In genomic region chr16:49948287-49948686, GRCm38 (mm10) we compare ENCODE assay signal across 26 mouse cellular contexts.
DNase-seq lines count a peak whose midpoint lies in the region; ATAC-seq and TF ChIP-seq lines count a peak whose summit lies in the region.
"Had no signal": no experiment of that assay in that cellular context is flagged by ENCODE, and none has a peak within 500 bp of the region (broad histone marks: within the 10 kb centered on the region; RNA-seq: fewer than 3 reads in every experiment).

No protein-coding gene starts in this region.

- TF ChIP-seq EP300 in CH12.LX (IDR thresholded peaks at IDR 0.05; ENCODE audit: low read length), result no peak

- H3K4me2 ChIP-seq in kidney, embryonic 15.5 days, result no peak overlapping the region
- no peak overlapping the region for H3K4me2 ChIP-seq in kidney, embryonic 14.5 days (replicated peaks; ENCODE audit: low read depth, low read length)
- no peak overlapping the region for H3K4me2 ChIP-seq in CH12.LX (ENCODE audit: insufficient read depth, low read depth, poor library complexity, severe bottlenecking)
- H3K4me2 ChIP-seq in intestine, embryonic 15.5 days (replicated peaks), result no peak overlapping the region
- H3K4me2 ChIP-seq in stomach, embryonic 16.5 days (ENCODE audit: low read depth, low read length), result no peak overlapping the region
- H3K4me2 ChIP-seq in midbrain, embryonic 16.5 days (ENCODE audit: low read length), result no peak overlapping the region
- H3K4me2 ChIP-seq: embryonic facial prominence, embryonic 12.5 days; embryonic facial prominence, embryonic 15.5 days; forebrain, embryonic 15.5 days; heart, embryonic 13.5 days; hindbrain, embryonic 14.5 days had no signal

- peaks cover 34% of the 10 kb centered on the region for H3K79me2 ChIP-seq in CH12.LX (replicated peaks; ENCODE audit: control insufficient read depth, extremely low read depth, insufficient read depth, poor library complexity, severe bottlenecking)

- TF ChIP-seq POLR2A in CH12.LX (IDR thresholded peaks at IDR 0.05; ENCODE audit: low read depth, low read length), result no peak; the same call in 1 of the 2 replicates

- no peak for TF ChIP-seq CTCF in CH12.LX (conservative IDR thresholded peaks at IDR 0.05 in 1 of 2, IDR thresholded peaks at IDR 0.05 in 1 of 2; ENCODE audit: low read depth in 2 of 2, low read length in 2 of 2)

- WGBS in kidney, embryonic 15.5 days, result 81% methylated on average over 3 of the region's 3 CpGs
- 74% methylated on average over 3 of the region's 3 CpGs for WGBS in kidney, embryonic 14.5 days
- WGBS in intestine, embryonic 15.5 days, result 64% methylated on average over 3 of the region's 3 CpGs
- 82% methylated on average over 3 of the region's 3 CpGs for WGBS in stomach, embryonic 16.5 days
- WGBS in midbrain, embryonic 16.5 days, result 91% methylated on average over 3 of the region's 3 CpGs

- dilution Hi-C loops in CH12.LX (cut with MboI; ENCODE audit: extremely low pct_ligation_motif_present, extremely low pct_unique_long_range_greater_than_20kb, low sequenced_read_pairs), result no loop called here

- H3K36me3 ChIP-seq in kidney, embryonic 15.5 days, result no peaks in the 10 kb centered on the region
- H3K36me3 ChIP-seq in kidney, embryonic 14.5 days (ENCODE audit: control insufficient read depth, insufficient read depth, low read length), result no peaks in the 10 kb centered on the region
- H3K36me3 ChIP-seq in CH12.LX (replicated peaks in 1 of 2; ENCODE audit: control insufficient read depth in 1 of 2, insufficient read depth in 1 of 2, low read length in 1 of 2), result peaks cover 43 to 44% of the 10 kb centered on the region in 2 experiments
- no peaks in the 10 kb centered on the region for H3K36me3 ChIP-seq in intestine, embryonic 15.5 days
- H3K36me3 ChIP-seq in stomach, embryonic 16.5 days (ENCODE audit: control insufficient read depth, insufficient read depth, low read length), result no peaks in the 10 kb centered on the region
- no peaks in the 10 kb centered on the region for H3K36me3 ChIP-seq in midbrain, embryonic 16.5 days (ENCODE audit: control insufficient read depth, insufficient read depth, low read length)
- H3K36me3 ChIP-seq: embryonic facial prominence, embryonic 12.5 days; embryonic facial prominence, embryonic 15.5 days; forebrain, embryonic 15.5 days; heart, embryonic 10.5 days; heart, embryonic 13.5 days had no signal

- no peaks in the 10 kb centered on the region for H3K9me3 ChIP-seq in kidney, embryonic 15.5 days (replicated peaks)
- peaks cover 4% of the 10 kb centered on the region; the same call in 1 of the 2 replicates for H3K9me3 ChIP-seq in kidney, embryonic 14.5 days (ENCODE audit: control insufficient read depth, low read length)
- peaks cover 7% of the 10 kb centered on the region for H3K9me3 ChIP-seq in CH12.LX (replicated peaks; ENCODE audit: low read length)
- H3K9me3 ChIP-seq in intestine, embryonic 15.5 days, result no peaks in the 10 kb centered on the region
- no peaks in the 10 kb centered on the region for H3K9me3 ChIP-seq in stomach, embryonic 16.5 days (replicated peaks; ENCODE audit: control insufficient read depth, low read length)
- no peaks in the 10 kb centered on the region for H3K9me3 ChIP-seq in midbrain, embryonic 16.5 days (replicated peaks; ENCODE audit: control insufficient read depth, low read length, poor library complexity, severe bottlenecking)
- H3K9me3 ChIP-seq: embryonic facial prominence, embryonic 12.5 days; embryonic facial prominence, embryonic 15.5 days; forebrain, embryonic 15.5 days; heart, embryonic 10.5 days; heart, embryonic 13.5 days had no signal

- in situ Hi-C loops in CH12.LX (cut with MboI; ENCODE audit: low pct_ligation_motif_present, low pct_unique_long_range_greater_than_20kb, low sequenced_read_pairs), result no loop called here

- no peak for ATAC-seq in kidney, embryonic 15.5 days (replicated peaks; ENCODE audit: low FRiP score)
- ATAC-seq in kidney, embryonic 14.5 days (ENCODE audit: low FRiP score, low TSS enrichment), result no peak
- ATAC-seq in intestine, embryonic 15.5 days, result peak; percentile 73
- ATAC-seq in stomach, embryonic 16.5 days (ENCODE audit: insufficient read depth, low FRiP score), result no peak
- no peak for ATAC-seq in midbrain, embryonic 16.5 days
- ATAC-seq: activated CD4-positive, CD25-positive, alpha-beta regulatory T cell, adult 4 months; forebrain, embryonic 15.5 days; hindbrain, postnatal 0 days had no signal

- H3K27ac ChIP-seq in kidney, embryonic 15.5 days, result 0 out of 2 replicates have a peak overlapping the region, but pooled peaks have one; percentile 25
- H3K27ac ChIP-seq in kidney, embryonic 14.5 days (ENCODE audit: low read depth, low read length), result no peak overlapping the region
- H3K27ac ChIP-seq in CH12.LX (ENCODE audit: insufficient read depth, low read depth), result peak overlapping the region; percentile 85
- H3K27ac ChIP-seq in intestine, embryonic 15.5 days, result no peak overlapping the region
- H3K27ac ChIP-seq in stomach, embryonic 16.5 days (ENCODE audit: low read length), result 0 out of 2 replicates have a peak overlapping the region, but pooled peaks have one; percentile 10
- no peak overlapping the region for H3K27ac ChIP-seq in midbrain, embryonic 16.5 days (ENCODE audit: low read length)
- H3K27ac ChIP-seq: embryonic facial prominence, embryonic 12.5 days; embryonic facial prominence, embryonic 15.5 days; forebrain, embryonic 15.5 days; heart, adult 2 months; heart, embryonic 10.5 days; heart, embryonic 13.5 days; hindbrain, embryonic 14.5 days; hindbrain, postnatal 0 days had no signal

- H3K4me3 ChIP-seq in kidney, embryonic 15.5 days (replicated peaks), result no peak overlapping the region
- H3K4me3 ChIP-seq in kidney, embryonic 14.5 days (ENCODE audit: low read length), result no peak overlapping the region
- no peak overlapping the region for H3K4me3 ChIP-seq in CH12.LX (replicated peaks in 1 of 3; ENCODE audit: low read depth in 2 of 3, low read length in 2 of 3, poor library complexity in 1 of 3)
- no peak overlapping the region for H3K4me3 ChIP-seq in intestine, embryonic 15.5 days (replicated peaks)
- H3K4me3 ChIP-seq in stomach, embryonic 16.5 days (replicated peaks; ENCODE audit: low read length), result no peak overlapping the region
- no peak overlapping the region for H3K4me3 ChIP-seq in midbrain, embryonic 16.5 days (ENCODE audit: low read depth, low read length)
- H3K4me3 ChIP-seq: embryonic facial prominence, embryonic 12.5 days; embryonic facial prominence, embryonic 15.5 days; forebrain, embryonic 15.5 days; heart, adult 2 months; heart, embryonic 10.5 days; heart, embryonic 13.5 days had no signal

- no peak for DNase-seq in CH12.LX (ENCODE audit: extremely low read depth)
- no peak for DNase-seq in adipocyte (ENCODE audit: low spot score)
- DNase-seq in adrenal gland, adult 18-20 months (ENCODE audit: low spot score in 2 of 2), result no peak
- DNase-seq: adrenal gland, adult 2 months; adrenal gland, postnatal 14 days; cerebellum, adult 11 months; cerebellum, adult 2 months; cerebellum, adult 9-11 months; cerebellum, postnatal 25 days; gastrocnemius, postnatal 25 days; heart, adult 2 months; heart, postnatal 14 days; heart, postnatal 4 days had no signal

- no peak for TF ChIP-seq RAD21 in CH12.LX (IDR thresholded peaks at IDR 0.05; ENCODE audit: low read depth, low read length)

- H3K9ac ChIP-seq in kidney, embryonic 15.5 days, result no peak overlapping the region
- no peak overlapping the region for H3K9ac ChIP-seq in kidney, embryonic 14.5 days (ENCODE audit: low read depth, low read length)
- peak overlapping the region; percentile 22; the same call in 1 of the 2 replicates for H3K9ac ChIP-seq in CH12.LX (ENCODE audit: insufficient read depth, low read depth)
- H3K9ac ChIP-seq in intestine, embryonic 15.5 days, result no peak overlapping the region
- H3K9ac ChIP-seq in stomach, embryonic 16.5 days (ENCODE audit: low read length), result no peak overlapping the region
- H3K9ac ChIP-seq in midbrain, embryonic 16.5 days (ENCODE audit: low read depth, low read length), result no peak overlapping the region
- H3K9ac ChIP-seq: embryonic facial prominence, embryonic 12.5 days; embryonic facial prominence, embryonic 15.5 days; forebrain, embryonic 15.5 days; heart, embryonic 13.5 days; hindbrain, embryonic 14.5 days had no signal

- no peaks in the 10 kb centered on the region for H3K27me3 ChIP-seq in kidney, embryonic 15.5 days
- no peaks in the 10 kb centered on the region for H3K27me3 ChIP-seq in kidney, embryonic 14.5 days (ENCODE audit: control insufficient read depth, insufficient read depth, low read length)
- no peaks in the 10 kb centered on the region for H3K27me3 ChIP-seq in CH12.LX (replicated peaks)
- no peaks in the 10 kb centered on the region for H3K27me3 ChIP-seq in intestine, embryonic 15.5 days (replicated peaks)
- H3K27me3 ChIP-seq in stomach, embryonic 16.5 days (ENCODE audit: control insufficient read depth, insufficient read depth, low read length), result no peaks in the 10 kb centered on the region
- no peaks in the 10 kb centered on the region for H3K27me3 ChIP-seq in midbrain, embryonic 16.5 days (ENCODE audit: control insufficient read depth, insufficient read depth, low read depth, low read length)
- H3K27me3 ChIP-seq: embryonic facial prominence, embryonic 12.5 days; embryonic facial prominence, embryonic 15.5 days; forebrain, embryonic 15.5 days; heart, embryonic 13.5 days had no signal

- H3K4me1 ChIP-seq in kidney, embryonic 15.5 days, result peaks cover 19% of the 10 kb centered on the region
- H3K4me1 ChIP-seq in kidney, embryonic 14.5 days (ENCODE audit: control insufficient read depth, insufficient read depth, low read length), result no peaks in the 10 kb centered on the region; the same call in 1 of the 2 replicates
- peaks cover 31 to 53% of the 10 kb centered on the region in 2 experiments for H3K4me1 ChIP-seq in CH12.LX (ENCODE audit: control insufficient read depth in 1 of 2, insufficient read depth in 2 of 2)
- no peaks in the 10 kb centered on the region for H3K4me1 ChIP-seq in intestine, embryonic 15.5 days (replicated peaks)
- H3K4me1 ChIP-seq in stomach, embryonic 16.5 days (ENCODE audit: control insufficient read depth, insufficient read depth, low read length), result no peaks in the 10 kb centered on the region
- no peaks in the 10 kb centered on the region for H3K4me1 ChIP-seq in midbrain, embryonic 16.5 days (ENCODE audit: control insufficient read depth, insufficient read depth, low read length)
- H3K4me1 ChIP-seq: embryonic facial prominence, embryonic 12.5 days; forebrain, embryonic 15.5 days; heart, embryonic 10.5 days had no signal

TF ChIP-seq in CH12.LX, 34 proteins besides CTCF, POLR2A, EP300 and RAD21:
- TF ChIP-seq JUND (conservative IDR thresholded peaks at IDR 0.05; ENCODE audit: low read depth, low read length) (no peak), CHD1 (IDR thresholded peaks at IDR 0.05; ENCODE audit: low read depth, low read length) (no peak), SIN3A (IDR thresholded peaks at IDR 0.05; ENCODE audit: low read length) (no peak), MAFK (IDR thresholded peaks at IDR 0.05; ENCODE audit: insufficient replicate concordance, low read length) (no peak)

Comparison
In these comparisons a context has a peak if more than half of its experiments do, and no peak if none do; other contexts are left out.
1. H3K27ac ChIP-seq: peak in kidney, embryonic 15.5 days (single experiment), CH12.LX (single experiment) and stomach, embryonic 16.5 days (single experiment); none in kidney, embryonic 14.5 days (single experiment), intestine, embryonic 15.5 days (single experiment) and midbrain, embryonic 16.5 days (single experiment).